Mouse (Mus musculus) G1E (cell line): ENCODE data around the gene Ugt1a1. TPM values are rescaled to one million over a fixed set of nuclear protein-coding genes. Genes with fewer than 3 reads are reported as not detected.
A peak's percentile ranks its signal among the peaks of the same experiment; 100 is the strongest.

Experiments
- ATAC-seq: 2 replicates; pipeline ENCODE4 v1.8.0; 2016; ENCODE audit warnings: mild to moderate bottlenecking; ENCODE audit not compliant: insufficient number of reproducible peaks, poor library complexity, low FRiP score, severe bottlenecking; ENCODE audit errors: extremely low read depth
- DNase-seq: peaks from one replicate; pipeline ENCODE4 v3.0.0; 2012; ENCODE audit warnings: low spot score
- H3K27me3 ChIP-seq: 2 replicates; pipeline ENCODE4 v1.6.1; 2012; ENCODE audit warnings: mild to moderate bottlenecking, low read length, inconsistent platforms; ENCODE audit not compliant: insufficient read depth
- H3K36me3 ChIP-seq: replicated peaks from 2 replicates; pipeline ENCODE3; 2012; ENCODE audit warnings: mild to moderate bottlenecking, inconsistent platforms
- H3K4me1 ChIP-seq: 2 replicates; pipeline ENCODE4 v1.6.1; 2012; ENCODE audit warnings: low read depth, low read length, inconsistent platforms, mixed read lengths; ENCODE audit not compliant: insufficient read depth
- H3K4me3 ChIP-seq: 2 replicates; pipeline ENCODE4 v1.5.1; 2012; ENCODE audit warnings: low read depth, mild to moderate bottlenecking, inconsistent platforms, low read length, moderate library complexity, mixed read lengths
- H3K9me3 ChIP-seq: replicated peaks from 2 replicates; pipeline ENCODE4 v1.6.1; 2012; ENCODE audit warnings: inconsistent platforms
- CTCF ChIP-seq: IDR thresholded peaks from 2 replicates; pipeline ENCODE4 v1.5.1; 2012; ENCODE audit warnings: low read depth, low read length, inconsistent platforms, mixed read lengths
- GATA1 ChIP-seq: IDR thresholded peaks from 2 replicates; pipeline ENCODE4 v1.6.1; 2012; ENCODE audit warnings: borderline replicate concordance, low read length, inconsistent platforms, mixed read lengths
- GATA2 ChIP-seq: IDR thresholded peaks from 2 replicates; pipeline ENCODE4 v1.6.1; 2012; ENCODE audit warnings: low read depth, low read length, inconsistent platforms, borderline replicate concordance
- POLR2AphosphoS5 ChIP-seq: IDR thresholded peaks from 2 replicates; pipeline ENCODE4 v1.6.1; 2012; ENCODE audit warnings: low read depth, low read length, inconsistent platforms; ENCODE audit not compliant: insufficient replicate concordance
- TAL1 ChIP-seq: conservative IDR thresholded peaks from 2 replicates; pipeline ENCODE4 v1.6.1; 2012; ENCODE audit warnings: low read depth, low read length, inconsistent platforms, mixed read lengths
- polyA plus RNA-seq: library from polyadenylated mRNA; stranded (reverse); fragments of >175 nt; gene quantifications from 2 replicates; pipeline ENCODE4 v1.2.3, GENCODE M21; 2012
- total RNA-seq, 2 experiments: library from RNA; stranded (forward) in 1 of 2; stranded (reverse) in 1 of 2; fragments of 200-1000 nt in 1 of 2; fragments of >200 nt in 1 of 2; fragmentation: Nextera tagmentation in 1 of 2; gene quantifications; 2 replicates each; pipeline ENCODE4 v1.2.3; 2014 to 2017

The Ugt1a1 gene
- total and polyA plus RNA-seq, 3 experiments = 0.22 TPM; not detected in 2

DNA sequence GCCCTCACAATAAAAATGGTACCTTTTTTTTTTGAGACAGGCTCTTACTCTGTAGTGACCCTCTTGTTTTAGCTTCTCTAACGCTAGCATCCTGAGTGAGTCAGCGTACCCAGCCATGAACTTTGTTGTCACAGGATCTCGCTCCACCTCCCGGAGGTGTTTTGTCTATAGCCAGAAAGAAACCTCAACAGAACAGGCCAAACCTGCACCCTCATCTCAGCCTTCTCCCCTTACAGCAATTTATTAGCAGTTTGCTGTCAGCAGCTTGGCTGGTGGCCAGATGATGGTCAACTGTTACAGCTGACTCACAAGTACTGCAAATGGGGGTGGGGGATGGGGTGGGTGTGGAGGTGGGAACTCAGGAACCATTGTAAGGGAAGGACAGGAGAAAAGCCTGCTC is 50.5 kb downstream of the Ugt1a1 start:
- H3K4me1 ChIP-seq = peaks cover 20% of the 10 kb centered on the region
- peaks cover 82% of the 10 kb centered on the region for H3K36me3 ChIP-seq
- peak; percentile 70 for DNase-seq
- no peak for TF ChIP-seq CTCF
- no peak for TF ChIP-seq TAL1
- no peak for TF ChIP-seq GATA2
- no peak for TF ChIP-seq GATA1
- TF ChIP-seq POLR2AphosphoS5 = no peak
- H3K27me3 ChIP-seq = no peaks in the 10 kb centered on the region; the same call in 1 of the 2 replicates
- H3K9me3 ChIP-seq = no peaks in the 10 kb centered on the region
- ATAC-seq = peak; percentile 9; the same call in 1 of the 2 replicates
- no peak overlapping the region for H3K4me3 ChIP-seq

DNA sequence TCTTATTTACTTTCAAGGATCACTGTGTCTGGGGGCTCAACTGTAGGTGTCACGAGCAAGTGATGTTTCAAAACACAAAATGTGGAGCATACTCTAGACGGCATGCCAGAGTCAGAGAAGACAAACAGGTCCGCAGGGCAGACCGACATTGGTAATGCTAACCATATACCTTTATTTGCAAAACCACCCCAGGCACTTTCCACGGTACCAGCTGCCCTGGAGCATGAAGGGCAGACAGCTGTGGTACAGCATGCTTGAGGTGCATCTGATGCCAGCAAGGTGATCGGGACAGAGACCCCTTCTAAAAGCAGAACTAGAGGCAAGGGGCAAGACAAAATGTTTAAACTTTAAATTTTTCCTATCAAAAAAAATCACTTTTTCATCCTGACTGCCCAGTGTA is 51.2 kb downstream of the Ugt1a1 start:
- Histone ChIP-seq H3K9me3 (no peaks in the 10 kb centered on the region), H3K4me1 (peaks cover 20% of the 10 kb centered on the region), H3K27me3 (no peaks in the 10 kb centered on the region), H3K36me3 (peaks cover 90% of the 10 kb centered on the region), H3K4me3 (no peak overlapping the region)
- TF ChIP-seq CTCF (no peak), GATA2 (no peak), GATA1 (no peak), TAL1 (no peak), POLR2AphosphoS5 (no peak)
- ATAC-seq (no peak), DNase-seq (no peak)

DNA sequence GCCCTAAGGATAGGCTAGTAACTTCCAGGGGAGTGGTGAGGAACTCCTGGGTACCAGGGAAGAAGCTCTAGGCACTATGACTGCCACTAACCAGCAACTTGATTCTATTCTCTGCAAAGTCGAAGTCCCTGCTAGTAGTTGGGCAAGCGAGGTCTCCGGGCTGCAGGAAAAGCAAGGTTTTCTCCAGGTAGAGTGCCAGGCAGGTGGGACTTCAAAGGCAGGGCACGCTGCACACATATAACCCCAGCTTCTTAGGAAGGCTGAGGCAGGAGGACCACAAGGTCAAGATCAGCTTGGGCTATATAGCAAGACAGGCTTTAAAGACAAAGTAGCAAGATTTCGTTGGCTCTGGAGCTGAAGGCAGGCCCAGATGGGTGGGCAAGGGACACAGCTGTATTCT is 52.0 kb downstream of the Ugt1a1 start:
- no peaks in the 10 kb centered on the region for H3K9me3 ChIP-seq
- H3K36me3 ChIP-seq = peaks cover 98% of the 10 kb centered on the region
- H3K27me3 ChIP-seq = no peaks in the 10 kb centered on the region
- H3K4me3 ChIP-seq = no peak overlapping the region
- no peak for TF ChIP-seq GATA2
- no peak for TF ChIP-seq CTCF
- no peak; the same call in 1 of the 2 replicates for TF ChIP-seq POLR2AphosphoS5
- TF ChIP-seq TAL1 = no peak
- no peak for TF ChIP-seq GATA1
- H3K4me1 ChIP-seq = peaks cover 22% of the 10 kb centered on the region
- no peak for DNase-seq
- ATAC-seq = no peak

DNA sequence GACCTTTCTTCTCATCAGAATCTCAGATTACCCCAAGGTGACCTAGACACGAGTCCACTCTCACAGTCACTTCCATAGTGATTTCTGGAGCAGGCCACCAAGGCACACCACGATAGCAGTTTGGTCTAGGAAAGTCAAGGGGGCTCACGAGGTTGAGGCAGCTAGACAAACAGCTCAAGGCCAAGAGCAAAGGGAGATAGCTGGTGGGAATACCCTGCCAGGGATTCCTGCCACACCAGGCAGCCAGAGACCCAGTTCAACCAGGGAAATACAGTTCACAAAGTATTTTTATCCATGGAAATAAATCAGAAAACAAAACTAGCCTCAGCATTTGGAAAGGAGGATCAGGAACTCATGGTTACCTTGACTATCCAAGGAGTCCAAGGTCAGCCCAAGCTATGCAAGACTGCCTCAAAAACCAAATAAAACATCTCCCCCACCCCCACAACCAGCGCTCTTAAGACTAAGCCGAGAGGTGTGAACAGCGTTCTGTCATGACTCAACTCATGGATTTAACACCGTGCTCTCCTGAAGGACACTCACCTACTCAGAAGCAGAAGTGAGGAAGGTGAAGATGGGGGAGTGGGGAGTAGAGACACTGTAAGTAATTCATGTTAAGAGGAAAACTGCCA is 52.6 kb downstream of the Ugt1a1 start:
- no peaks in the 10 kb centered on the region for H3K9me3 ChIP-seq
- peaks cover 100% of the 10 kb centered on the region for H3K36me3 ChIP-seq
- no peak overlapping the region for H3K4me3 ChIP-seq
- DNase-seq = no peak
- ATAC-seq = no peak
- H3K27me3 ChIP-seq = no peaks in the 10 kb centered on the region
- peaks cover 24% of the 10 kb centered on the region for H3K4me1 ChIP-seq
- TF ChIP-seq CTCF (no peak), GATA2 (no peak), TAL1 (no peak), GATA1 (no peak), POLR2AphosphoS5 (no peak)

DNA sequence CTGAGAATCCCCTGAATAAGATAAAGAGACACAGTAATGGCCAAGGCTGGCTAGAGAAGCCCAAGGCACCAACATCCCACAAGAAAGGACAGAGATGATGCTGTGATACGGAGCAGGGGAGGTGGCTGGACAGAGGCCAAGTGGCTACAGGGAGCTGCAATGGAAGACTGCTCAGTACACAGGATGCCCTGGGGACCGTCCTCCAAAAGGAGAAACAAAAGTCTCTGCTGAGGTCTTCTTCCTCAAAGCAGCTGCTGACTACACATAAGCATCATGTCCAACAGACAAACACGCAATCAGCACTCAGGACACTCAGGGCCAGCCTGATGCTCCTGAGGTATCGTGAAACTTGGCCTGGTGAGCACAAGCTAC is 53.1 kb downstream of the Ugt1a1 start:
- DNase-seq (no peak), ATAC-seq (no peak)
- TF ChIP-seq POLR2AphosphoS5 (no peak), GATA1 (no peak), GATA2 (no peak), CTCF (no peak), TAL1 (no peak)
- no peak overlapping the region for H3K4me3 ChIP-seq
- no peaks in the 10 kb centered on the region for H3K9me3 ChIP-seq
- no peaks in the 10 kb centered on the region for H3K27me3 ChIP-seq
- peaks cover 25% of the 10 kb centered on the region for H3K4me1 ChIP-seq
- peaks cover 100% of the 10 kb centered on the region for H3K36me3 ChIP-seq

DNA sequence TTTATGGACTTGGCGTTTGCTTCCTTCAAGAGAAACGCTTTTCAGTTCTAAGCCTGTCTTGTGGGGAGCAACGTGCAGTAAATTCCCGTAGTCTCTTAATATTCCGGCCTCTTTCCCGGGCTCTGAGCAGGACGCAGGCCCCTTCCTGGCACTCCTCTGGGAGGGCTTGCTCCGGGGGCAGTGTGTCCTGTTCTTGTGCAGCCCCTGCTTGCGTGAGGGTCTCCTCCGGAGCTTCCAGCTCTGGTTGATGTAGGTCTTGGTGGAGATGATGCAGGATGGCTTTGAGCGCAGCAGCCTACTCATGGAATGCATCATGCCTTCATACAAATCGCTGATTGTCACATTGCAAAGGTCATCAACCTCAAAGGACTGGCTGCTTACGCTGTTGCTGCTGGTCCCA is 54.4 kb downstream of the Ugt1a1 start:
- TF ChIP-seq POLR2AphosphoS5 (peak; percentile 61; the same call in 1 of the 2 replicates), GATA1 (no peak), GATA2 (no peak), CTCF (0 out of 2 replicates have a peak, but pooled peaks have one; percentile 7), TAL1 (no peak)
- Histone ChIP-seq H3K4me3 (no peak overlapping the region), H3K27me3 (no peaks in the 10 kb centered on the region), H3K9me3 (no peaks in the 10 kb centered on the region), H3K36me3 (peaks cover 97% of the 10 kb centered on the region), H3K4me1 (peaks cover 25% of the 10 kb centered on the region)
- DNase-seq = no peak
- ATAC-seq = no peak
